Mouse (Mus musculus) kidney, postnatal 10 days (tissue): Measurements from ENCODE around the gene Cacng1.
A peak's percentile ranks its signal among the peaks of the same experiment; 100 is the strongest.

Source experiments
- DNase-seq: peaks from one replicate; pipeline ENCODE4 v3.0.0; 2021; ENCODE audit warnings: mixed read lengths

The Cacng1 gene

DNA sequence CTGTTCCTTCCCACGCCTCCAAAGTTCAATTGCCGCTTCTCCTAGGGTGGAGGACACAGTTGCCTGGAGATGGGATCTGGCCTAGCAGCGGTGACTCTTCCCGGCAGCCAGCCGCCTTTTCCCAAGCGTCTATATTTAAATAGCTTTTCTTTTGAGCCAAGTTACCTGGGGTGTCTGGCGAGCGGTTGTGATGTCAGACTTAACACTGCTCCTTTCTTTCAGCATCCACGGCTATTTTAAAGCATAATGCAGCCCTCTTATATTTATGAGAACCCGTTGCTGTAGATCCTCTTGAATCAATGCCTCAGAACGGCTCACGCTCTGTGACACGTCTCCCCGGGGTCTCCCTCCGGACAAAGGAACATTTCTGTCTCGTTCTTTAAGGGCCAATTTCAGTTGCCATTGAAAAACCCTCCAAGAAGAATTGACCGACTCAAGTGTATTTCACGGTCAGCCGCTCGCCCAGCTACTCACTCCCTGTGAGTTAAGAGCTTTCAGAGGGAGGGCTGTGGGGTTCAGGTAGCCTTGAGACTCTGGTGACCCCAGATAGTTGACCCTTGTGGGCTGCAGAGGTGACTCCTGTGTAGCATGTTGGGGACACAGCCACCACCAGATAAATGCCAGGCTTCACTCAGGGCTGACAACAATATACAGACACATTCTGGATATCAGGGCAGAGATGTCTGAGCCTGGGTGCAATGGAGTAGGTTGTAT is 8.3 kb downstream of the Cacng1 start:
- no peak for DNase-seq

DNA sequence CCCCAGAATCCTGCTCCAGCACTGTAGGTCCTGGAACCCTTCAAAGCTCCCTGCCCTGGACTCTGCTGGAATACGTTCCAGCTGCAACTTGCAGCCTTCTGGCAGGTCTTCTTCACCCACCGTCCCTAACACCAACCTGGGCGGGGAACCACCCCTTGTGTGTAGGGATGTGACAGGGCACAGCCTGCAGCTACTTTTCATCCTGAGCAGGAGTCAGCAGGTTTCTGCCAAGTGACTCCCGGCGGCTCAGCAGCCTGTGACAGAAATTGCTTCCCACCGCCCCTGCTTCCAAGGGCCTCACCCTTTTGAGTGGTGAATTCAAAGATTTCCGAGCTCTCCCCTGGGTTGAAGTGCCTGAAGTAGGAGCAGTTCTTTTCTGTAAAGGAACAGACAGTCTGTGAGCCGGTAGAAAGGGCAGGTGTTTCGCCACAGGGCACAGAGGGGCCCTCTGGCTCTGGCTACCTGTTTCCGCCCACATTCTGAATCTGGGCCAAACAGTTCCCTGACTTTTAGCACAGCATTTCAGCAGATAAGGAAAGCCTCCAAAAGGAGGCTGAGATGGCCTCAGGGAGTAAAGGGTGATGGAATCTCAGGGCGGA is 10.7 kb downstream of the Cacng1 start:
- DNase-seq, result no peak

DNA sequence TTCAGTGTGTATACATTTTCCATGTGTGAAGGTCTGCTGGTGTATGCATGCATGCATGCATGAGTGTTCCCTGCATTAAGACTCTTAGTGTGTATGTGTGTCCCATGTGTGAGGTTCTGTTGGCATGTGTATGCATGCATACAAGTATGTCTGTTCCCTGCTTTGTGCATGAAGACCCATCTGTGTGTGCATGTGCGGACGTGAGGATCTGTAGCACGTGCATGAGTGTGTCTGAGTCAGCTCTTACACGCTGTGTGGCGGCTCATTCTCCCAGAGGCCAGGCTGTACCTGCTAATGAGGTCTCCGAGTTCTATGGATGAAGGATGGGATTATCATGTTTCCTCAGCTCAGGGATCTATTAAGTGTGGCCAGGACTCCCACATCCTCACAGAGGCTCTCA is 11.3 kb downstream of the Cacng1 start:
- DNase-seq, result no peak

DNA sequence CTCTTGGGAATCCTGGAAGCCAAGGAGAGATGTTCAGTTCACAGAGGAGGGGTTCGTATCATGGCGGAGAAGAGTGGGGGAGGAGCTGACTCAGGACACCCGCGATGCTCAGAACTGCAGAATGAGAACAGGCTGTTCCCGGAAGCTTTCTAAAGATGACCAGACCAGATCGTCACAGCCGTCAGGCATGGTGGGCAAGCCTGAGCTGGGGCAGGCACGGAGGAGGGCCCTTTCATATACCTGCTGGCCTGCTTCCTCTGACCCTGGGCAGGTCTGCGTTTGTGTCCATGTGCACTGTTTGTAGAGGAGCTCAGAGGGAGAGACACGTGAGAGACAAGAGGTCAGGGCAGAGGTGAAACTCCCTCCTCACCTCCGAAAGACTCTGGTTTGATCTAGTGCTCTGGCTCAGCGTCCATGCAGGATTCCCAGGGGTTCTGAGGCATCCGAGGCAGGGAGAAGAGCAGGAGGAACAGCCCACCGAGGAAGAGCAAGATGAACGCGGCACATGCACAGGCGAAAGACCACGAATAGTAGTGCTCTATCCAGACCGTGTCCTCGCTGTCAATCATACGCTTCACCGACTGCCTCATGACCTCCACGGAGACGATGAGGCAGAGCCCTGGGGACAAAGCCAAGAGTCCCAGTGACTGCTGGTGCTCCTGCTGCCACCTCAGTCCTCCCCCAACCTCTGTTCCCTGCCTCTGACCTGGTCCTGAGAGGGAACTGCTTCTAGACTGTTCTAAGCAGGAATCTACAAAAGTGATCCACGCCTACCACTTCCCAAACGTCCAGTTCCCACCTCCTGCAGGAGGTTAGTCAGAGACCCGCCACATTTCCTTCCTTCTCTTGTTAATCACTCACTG is 12.8 kb downstream of the Cacng1 start:
- DNase-seq, result peak; percentile 32

DNA sequence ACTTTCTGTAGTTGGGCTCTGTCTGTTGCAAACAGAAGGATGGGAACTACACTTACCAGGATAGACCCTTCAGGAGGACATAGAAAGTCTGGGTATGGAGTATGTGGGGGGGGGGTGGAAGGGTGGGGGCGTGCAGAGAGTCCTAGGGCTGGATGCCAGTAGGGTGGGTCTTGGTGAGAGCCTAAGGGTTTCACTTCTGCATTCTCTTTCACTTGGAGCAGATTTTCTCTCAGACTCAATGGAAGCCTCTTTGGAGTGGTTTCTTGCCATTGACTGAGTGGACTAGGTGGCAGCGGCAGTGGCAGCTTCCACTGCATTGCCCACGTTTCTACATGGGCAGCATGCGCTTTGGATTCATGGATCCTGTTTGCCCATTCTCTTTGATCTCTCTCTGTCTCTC is 16.4 kb downstream of the Cacng1 start:
- DNase-seq, result no peak

DNA sequence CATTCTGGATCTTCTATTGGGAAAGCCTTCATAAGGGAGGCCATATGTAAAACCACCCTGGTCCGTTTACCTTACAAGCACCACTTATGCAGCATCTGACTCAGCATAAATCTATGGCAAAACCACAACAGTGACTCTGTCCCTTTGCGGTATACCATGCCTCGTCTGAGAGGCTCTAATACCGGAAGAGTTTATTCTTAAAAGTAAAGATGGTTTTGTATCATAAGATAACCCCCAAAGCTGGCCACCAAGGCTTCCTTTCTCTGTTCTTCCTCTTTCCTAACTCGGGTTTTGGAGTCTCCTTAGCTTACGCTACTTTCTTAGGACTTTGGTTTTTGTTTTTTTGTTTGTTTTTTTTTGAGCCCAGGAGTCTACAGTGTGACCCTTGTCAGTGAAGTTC is 23.0 kb downstream of the Cacng1 start:
- DNase-seq, result no peak

DNA sequence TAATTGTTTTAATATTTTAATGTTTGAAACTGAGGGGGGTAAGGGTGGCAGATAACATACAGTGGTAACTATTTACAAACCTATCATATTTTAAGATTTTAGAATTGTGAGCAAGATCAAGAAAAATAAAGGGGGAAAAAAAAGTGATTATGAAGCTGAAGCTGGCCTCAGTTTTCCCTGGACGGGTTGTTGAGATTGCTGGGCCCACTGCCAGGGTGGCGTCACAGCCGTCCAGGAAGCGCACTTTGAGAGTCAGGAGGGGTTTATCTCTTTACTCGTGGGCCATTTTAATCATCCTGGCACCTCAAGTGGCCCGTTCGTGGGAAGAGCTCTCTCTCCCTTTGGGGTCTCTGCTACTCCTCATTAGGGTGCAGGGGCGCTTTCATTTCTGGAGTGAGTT is 24.8 kb downstream of the Cacng1 start:
- DNase-seq, result peak; percentile 49

DNA sequence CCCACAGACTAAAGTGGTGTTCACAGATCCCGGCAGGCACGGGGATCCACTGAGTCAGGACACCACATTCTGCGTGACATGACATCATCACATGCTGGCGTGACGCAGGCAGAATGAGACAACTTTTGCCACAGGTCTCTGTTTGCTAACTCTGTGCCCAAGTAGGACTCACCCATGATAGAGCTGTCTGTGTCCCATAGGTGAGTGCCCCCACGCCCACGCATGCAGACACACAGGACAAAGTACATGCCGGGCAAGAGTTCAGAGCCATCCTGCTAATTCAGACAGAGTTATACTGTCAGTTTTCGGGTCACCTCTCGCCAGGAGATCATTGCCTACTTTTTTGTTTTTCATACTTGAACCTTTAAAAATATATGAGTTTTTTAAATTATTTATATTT is 27.8 kb downstream of the Cacng1 start:
- no peak for DNase-seq

DNA sequence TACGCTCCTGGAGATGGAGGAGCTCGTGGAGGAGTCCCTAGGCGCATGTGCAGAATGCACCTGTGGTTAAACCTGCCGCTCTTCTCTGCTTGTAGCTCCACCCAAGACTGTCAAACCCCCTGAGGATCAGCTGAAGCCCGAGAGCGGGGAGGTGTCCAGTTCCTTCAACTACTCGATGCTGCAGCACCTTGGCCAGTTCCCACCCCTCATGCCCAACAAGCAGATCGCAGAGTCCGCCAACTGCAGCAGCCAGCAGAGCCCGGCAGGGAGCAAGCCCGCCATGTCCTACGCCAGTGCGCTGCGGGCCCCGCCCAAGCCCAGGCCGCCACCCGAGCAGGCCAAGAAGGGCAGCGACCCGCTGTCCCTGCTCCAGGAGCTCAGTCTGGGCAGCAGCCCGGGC is 30.0 kb downstream of the Cacng1 start:
- no peak for DNase-seq

DNA sequence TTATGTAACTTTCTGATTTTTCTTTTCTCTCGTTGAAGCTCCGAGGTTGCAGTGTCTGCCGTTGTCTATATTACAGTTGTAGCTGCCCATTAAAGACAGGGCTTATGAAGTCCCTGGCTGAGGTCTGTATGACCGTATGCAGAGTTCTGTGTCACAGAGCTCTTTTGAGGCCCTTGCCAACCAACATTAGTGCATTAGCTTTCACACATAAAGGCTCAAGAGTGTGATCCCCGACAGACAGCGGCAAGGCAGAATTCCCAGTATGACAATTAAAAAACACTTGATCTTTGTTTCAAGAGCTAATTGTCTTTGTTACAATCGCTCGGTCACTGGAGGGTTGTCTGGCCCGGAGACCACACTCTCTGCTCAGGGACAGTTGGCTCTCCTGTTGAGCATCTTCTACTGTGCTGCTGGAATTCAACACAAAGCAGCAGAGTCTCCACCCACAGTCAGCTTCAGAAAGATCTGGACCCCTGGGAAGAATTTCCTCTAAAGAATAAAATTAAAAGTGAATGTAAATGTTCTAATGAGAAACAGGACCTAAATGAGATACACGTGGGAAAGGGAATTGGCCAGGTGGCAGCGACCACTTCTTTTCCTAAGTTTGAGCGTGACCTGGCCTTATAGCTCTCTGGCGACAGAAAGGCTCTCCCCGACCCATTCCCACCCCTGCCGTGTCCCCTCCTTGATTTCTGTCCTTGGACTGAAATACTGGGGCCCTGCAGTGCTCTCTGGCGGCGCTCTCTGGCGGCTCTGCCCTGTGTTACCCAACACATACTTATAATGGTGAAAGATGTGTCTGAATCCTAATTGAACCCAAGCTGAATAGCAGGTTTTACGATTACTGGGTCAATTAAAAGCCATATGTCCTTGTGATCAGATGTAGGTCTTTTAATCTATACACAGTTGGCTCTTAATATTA is 32.5 kb downstream of the Cacng1 start:
- DNase-seq, result no peak

DNA sequence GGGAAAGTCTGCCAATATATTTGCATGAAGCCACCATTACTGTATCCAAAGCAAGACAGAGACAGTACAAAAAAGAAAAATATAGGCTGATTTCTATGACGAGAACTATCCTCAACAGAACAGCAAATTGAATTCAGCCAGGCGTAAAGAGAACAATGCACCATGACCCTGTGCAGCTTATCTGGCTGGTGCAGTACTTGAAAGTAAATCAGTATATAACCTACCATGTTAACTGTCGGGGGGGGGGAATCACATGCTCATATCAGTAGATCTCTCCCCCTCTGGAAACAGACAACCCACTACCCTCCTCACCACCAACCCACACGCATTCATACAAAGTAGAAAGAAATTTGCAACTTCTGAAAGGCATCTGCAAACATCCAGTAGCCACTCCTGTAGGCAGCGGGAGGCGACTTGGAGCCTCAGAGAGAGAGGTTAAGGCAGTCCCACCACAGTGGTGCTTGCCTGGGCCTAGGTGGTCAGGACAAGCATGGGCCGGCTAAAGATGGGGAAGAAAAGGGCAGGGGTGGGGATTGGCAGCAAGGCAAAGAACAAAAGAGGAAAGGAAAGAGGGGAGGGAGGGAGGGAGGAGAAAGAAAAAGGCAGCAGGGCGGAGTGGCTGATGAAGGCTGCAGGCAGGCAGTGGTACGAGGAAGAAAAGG is 33.5 kb downstream of the Cacng1 start:
- DNase-seq, result no peak

DNA sequence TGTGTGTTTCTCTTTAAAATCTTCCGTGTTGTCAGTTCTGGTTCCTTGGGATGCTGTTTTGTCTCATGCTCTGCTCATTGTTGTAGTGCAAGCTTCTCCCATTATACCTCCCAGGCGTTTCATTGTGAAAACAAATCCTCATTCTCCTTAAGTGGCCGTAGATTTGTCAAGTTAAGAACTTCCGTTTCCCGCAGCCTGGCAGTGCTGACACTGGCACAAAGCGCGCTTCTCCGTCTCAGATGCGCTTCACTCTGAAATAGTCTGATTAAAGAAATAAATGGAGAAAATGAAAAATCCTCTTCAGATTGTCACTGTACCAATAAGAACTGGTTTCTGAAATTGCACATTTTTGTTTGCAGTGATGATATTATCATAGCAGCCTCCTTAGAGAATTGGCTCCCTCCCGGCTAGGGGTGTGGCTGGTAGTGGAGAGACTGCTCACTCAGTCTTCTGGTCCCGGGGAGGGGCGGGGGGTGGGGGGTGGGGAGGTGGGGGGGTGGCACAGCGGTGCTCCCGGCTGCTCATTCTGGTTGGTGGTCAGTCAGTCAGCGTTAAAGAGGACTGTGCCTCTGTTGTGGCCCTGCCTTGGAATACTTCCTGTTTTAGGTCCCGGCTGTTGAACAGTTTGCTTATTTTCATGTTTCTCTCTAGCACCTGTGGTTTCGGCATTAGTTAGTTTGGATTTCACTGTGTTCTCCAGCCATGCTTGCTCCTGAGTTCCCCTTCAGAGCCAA is 39.9 kb downstream of the Cacng1 start:
- DNase-seq, result no peak

DNA sequence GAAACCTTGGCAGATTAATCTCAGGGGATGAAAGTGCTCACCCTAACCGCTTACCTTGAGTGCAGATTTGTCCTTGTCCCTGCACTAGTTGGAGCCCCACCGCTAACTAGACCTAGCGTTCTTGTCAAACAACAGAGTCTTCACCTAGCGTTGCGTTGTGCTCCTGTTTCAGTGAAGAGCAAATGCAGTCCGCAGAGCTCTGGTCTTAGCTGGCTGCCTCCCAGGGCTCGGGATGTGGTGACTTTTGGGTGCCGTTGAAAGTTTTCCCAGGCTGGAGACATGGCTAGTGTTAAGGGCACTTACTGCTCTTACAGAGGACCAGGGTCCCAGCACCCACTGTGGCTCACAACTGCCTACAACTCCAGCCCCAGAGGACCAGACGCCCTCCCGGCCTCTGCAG is 41.1 kb downstream of the Cacng1 start:
- no peak for DNase-seq

DNA sequence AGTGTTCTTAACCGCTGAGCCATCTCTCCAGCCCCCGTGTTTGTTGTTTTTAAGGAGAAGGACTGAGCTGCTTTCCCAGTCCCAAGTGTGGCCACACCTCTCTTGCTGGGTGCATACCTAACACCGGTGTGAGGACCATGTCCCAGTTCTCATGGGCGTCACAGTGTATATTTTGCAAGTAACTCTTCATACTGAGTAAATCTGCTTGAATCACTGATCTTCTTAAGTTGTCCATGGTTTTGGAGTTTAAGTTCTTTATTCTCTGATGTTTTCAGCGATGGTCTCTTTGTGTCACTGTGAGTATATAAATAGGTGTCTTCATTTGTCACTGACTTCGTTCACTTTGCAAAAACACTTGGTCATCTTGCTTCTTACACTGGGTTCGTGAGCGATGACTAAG is 41.7 kb downstream of the Cacng1 start:
- DNase-seq, result no peak

DNA sequence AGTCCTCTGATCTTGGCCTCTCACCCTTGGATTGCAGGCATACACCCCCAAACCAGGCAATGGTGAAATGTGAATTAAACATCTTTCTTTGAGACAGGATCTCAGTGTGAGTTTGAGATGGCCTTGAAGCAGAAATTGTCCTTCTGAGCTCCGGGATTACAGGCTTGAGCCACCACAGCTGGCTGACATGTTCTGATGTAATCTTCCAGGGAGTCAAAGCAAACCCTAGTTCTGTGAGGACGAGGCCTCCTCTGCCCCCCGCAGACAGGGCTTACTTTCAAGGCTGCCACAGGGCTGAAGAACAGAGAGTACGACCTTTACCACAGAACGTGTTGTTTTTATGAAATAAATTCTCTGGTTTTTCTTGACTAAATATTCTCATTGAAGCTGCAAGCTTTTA is 42.3 kb downstream of the Cacng1 start:
- DNase-seq, result peak; percentile 37

DNA sequence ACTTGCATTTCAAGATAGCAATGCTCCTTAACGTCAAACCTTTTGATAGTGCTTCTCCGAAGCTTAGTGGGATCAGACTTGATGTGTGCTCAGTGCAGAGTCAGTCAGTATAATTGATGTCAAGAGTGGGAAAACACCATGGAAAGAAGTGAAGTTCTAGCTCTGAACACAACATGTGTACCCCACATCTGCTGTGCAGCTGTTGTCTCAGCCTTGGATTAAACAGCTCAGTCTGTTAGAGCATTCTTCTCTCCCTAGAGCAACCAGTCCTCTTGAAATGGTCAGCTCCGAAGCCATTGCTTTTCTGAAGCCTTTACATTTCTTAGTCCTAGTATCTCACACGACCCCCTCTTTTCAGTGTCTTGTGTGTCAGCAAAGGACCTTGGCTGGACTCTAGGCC is 47.3 kb downstream of the Cacng1 start:
- no peak for DNase-seq

DNA sequence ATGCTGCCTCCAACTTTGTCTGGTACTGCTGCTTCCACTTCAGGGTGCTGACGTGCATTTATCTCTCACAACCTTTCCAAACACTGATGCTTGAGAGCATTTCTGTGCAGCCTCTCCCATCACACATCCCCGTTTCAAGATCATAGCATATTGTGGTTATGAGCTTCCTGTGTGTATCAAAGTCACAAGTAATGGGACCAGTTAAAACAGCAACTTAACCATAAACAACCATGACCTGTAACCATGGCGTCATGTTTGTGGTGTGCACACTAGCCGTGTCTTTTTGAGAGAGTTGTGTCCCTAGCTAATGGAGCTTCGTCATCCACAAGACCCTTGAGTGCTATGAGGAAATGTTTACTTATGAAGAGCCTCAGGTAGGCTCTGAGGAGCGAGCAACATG is 48.1 kb downstream of the Cacng1 start:
- no peak for DNase-seq

DNA sequence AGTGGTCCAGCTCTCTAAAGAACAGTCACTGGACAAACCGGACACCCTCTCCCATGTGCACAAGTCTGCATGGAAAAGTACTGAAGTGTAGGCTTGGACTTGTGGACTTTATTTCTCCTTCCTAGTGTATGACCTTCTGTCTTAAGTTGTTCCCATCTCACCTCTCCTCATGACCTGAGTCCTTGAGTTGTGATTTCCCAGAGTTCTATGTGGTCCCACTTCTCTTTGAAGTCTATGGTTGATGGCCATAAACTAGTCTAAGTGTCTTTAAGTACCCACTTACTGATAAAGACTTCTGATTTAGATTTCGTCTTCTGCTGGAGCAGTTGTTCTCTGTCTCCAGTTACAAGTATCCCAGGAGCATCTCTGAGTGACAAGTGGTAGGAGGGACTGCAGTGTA is 48.8 kb downstream of the Cacng1 start:
- no peak for DNase-seq

DNA sequence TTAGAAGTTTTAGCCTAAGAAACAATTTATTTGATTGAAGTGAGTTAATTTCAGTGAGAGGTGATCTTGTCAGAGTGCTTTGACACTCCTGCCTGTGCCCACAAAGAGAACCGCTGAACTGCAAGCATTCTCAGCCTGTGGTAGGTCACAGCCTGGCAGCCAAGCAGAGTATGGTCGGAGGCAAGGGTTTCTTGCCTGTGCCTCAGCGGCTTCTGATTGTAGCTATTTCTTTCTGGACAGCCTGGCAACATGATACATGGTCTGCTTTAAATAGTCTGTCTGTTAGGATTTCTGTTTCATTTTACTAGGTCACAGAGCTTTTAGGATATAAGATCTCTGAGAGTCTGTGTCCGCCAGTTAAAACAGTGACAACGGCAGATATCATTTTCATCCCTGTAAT is 53.7 kb downstream of the Cacng1 start:
- DNase-seq, result no peak

DNA sequence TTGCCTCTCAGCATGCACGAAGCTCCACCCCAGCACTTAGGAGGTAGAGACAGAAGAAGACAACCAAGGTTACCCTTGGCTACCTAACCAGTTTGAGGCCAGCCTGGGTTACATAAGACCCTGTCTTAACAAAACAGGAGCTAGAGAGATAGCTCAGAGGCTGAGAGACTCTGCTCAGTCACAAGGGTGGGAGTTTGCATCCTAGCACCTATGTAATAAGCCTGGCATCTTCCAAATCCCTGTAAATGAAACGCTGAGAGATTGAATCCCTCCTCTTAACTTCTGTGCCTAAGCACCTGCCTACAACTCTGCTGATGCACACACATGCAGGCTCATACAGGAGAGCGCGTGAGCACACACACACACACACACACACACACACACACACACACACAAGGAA is 55.9 kb downstream of the Cacng1 start:
- no peak for DNase-seq

DNA sequence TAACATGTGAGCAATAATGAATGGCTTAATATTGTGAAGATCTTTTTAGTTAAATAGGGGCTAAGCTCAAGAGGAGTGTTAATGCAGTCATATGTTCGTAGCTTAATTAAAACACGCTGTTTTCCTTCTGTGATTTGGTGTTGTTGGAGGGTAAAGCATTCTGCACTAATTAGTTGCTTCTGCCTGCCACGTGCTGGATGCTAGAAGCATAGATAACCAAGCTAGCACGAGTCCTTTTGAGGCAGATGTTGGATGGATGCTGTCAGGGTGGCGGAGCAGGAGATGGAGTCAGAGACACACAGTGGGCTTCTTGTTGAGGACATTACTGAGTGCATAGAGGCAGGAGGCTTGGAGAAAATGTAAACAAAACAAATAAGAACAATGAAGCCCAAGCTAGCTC is 59.2 kb downstream of the Cacng1 start:
- DNase-seq, result no peak

DNA sequence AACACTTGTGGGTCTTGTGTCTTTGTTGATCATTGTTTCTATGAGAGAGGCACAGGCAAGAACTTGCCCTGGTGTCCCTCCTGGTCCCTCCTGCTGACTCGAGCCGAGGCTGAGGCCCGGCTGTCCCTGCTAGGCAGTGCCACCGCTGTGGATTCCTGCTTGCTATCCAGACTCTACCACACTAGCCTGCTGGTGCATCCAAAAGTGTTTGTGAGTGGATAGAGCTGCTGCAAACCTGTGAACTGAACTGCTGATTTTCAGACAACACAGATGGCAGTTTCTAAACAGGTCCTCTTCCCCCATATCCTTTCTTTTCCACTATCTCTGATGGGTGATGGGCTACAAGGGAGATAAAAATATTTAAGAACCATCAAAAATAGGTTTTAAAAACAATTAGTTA is 60.8 kb downstream of the Cacng1 start:
- DNase-seq, result no peak
